Mouse (Mus musculus) lung, postnatal 0 days (tissue): ENCODE data around the gene Tmem108. TPM values are rescaled to one million over a fixed set of nuclear protein-coding genes. Genes with fewer than 3 reads are reported as not detected.

Experiments
- ATAC-seq: fragments of 200-750 bp; cut with Nextera tagmentation; 2 replicates; pipeline ENCODE4 v1.8.0; 2017; ENCODE audit warnings: moderate library complexity
- DNase-seq: peaks from one replicate; pipeline ENCODE4 v3.0.0-alpha.2; 2016; ENCODE audit warnings: low spot score
- H3K27ac ChIP-seq: fragments of 300-500 bp; sonication (generic); 2 replicates; pipeline ENCODE4 v1.5.1; 2014; ENCODE audit warnings: antibody characterized with exemption, mild to moderate bottlenecking, low read length, mixed read lengths
- H3K27me3 ChIP-seq: fragments of 300-500 bp; sonication (generic); replicated peaks from 2 replicates; pipeline ENCODE4 v1.6.1; 2014; ENCODE audit warnings: low read length, mixed read lengths; ENCODE audit not compliant: insufficient read depth
- H3K36me3 ChIP-seq: fragments of 300-500 bp; sonication (generic); 2 replicates; pipeline ENCODE4 v1.6.1; 2014; ENCODE audit warnings: low read length, mixed read lengths; ENCODE audit not compliant: insufficient read depth
- H3K4me1 ChIP-seq: fragments of 300-500 bp; sonication (generic); 2 replicates; pipeline ENCODE4 v1.6.1; 2014; ENCODE audit warnings: antibody characterized with exemption, low read depth, low read length, mixed read lengths; ENCODE audit not compliant: insufficient read depth
- H3K4me2 ChIP-seq: fragments of 300-500 bp; sonication (generic); replicated peaks from 2 replicates; pipeline ENCODE4 v1.6.1; 2014; ENCODE audit warnings: low read depth, mild to moderate bottlenecking, low read length, moderate library complexity, mixed read lengths
- H3K4me3 ChIP-seq: fragments of 300-500 bp; sonication (generic); 2 replicates; pipeline ENCODE4 v1.5.1; 2014; ENCODE audit warnings: low read depth, low read length
- H3K9ac ChIP-seq: fragments of 300-500 bp; sonication (generic); replicated peaks from 2 replicates; pipeline ENCODE4 v1.6.1; 2014; ENCODE audit warnings: low read depth, mild to moderate bottlenecking
- H3K9me3 ChIP-seq: fragments of 300-500 bp; sonication (generic); 2 replicates; pipeline ENCODE4 v1.6.1; 2016; ENCODE audit warnings: low read length, mixed read lengths
- CTCF ChIP-seq: IDR thresholded peaks from 2 replicates; pipeline ENCODE4 v1.5.1; 2016; ENCODE audit warnings: antibody characterized with exemption, mild to moderate bottlenecking
- EP300 ChIP-seq: IDR thresholded peaks from 2 replicates; pipeline ENCODE4 v1.6.1; 2016; ENCODE audit warnings: antibody characterized with exemption, mild to moderate bottlenecking, control low read depth
- WGBS: fragments of 180-500 bp; shearing (Covaris S2); extraction: QIAGEN DNeasy Blood & Tissue Kit; methylation state at CpG from one replicate; pipeline ENCODE4 v1.1.7; 2014; 5-methylcytosine and 5-hydroxymethylcytosine counted together
- polyA plus RNA-seq: library from polyadenylated mRNA; unstranded; fragments of >200 nt; fragmentation: Nextera tagmentation; extraction: Ambion mirVana; gene quantifications from 2 replicates; pipeline ENCODE4 v1.2.1, GENCODE M21; 2015

Tmem108 gene
- polyA plus RNA-seq, 1 experiment from 2014 or later = 7.3 TPM

DNA sequence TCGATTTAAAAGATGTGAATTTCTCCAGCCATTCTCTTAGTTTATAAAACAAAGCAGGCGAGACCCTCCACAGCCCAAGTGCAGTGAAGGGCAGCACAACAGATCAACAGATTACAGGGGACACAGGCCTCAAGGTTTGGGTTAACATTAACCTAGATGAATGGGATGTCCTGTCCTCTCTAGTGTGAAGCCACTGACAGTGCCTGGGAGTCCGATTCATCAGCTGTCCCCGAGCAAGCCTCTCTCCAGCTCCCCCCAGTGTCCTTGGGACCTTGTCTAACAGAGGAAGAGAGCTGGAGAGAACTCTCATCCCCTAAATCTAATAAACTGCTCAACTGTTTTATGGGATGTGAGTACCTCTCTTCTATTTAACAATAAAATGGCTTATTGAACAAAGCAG, 48.4 kb downstream of the Tmem108 start:
- TF ChIP-seq CTCF = no peak
- no peak for TF ChIP-seq EP300
- H3K4me2 ChIP-seq = no peak overlapping the region
- no peaks in the 10 kb centered on the region for H3K36me3 ChIP-seq
- 70% methylated on average over 4 of the region's 4 CpGs for WGBS
- no peaks in the 10 kb centered on the region for H3K27me3 ChIP-seq
- no peak for ATAC-seq
- DNase-seq = no peak
- no peak overlapping the region for H3K27ac ChIP-seq
- no peak overlapping the region for H3K9ac ChIP-seq
- no peaks in the 10 kb centered on the region for H3K9me3 ChIP-seq
- H3K4me1 ChIP-seq = no peaks in the 10 kb centered on the region; the same call in 1 of the 2 replicates
- H3K4me3 ChIP-seq = no peak overlapping the region

DNA sequence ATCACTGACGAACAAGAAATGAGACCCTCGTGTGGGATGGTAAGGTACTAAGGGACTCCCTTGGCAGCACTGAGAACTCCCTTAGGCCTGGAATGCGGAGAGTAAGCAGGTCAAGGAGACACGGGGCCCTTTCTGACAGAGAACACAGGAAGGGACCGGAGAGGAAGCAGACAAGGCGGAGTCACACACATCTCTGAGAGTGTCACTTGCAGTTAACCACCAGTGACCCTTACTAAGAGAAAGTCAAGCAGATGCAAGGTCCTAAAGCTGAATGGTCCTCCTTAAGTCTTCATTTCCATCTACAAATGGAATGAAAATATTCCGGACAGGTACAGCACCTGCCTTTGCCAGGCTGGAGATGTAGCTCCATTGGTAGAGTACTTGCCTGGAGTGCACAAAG, 48.9 kb downstream of the Tmem108 start:
- Histone ChIP-seq H3K9ac (no peak overlapping the region), H3K27me3 (no peaks in the 10 kb centered on the region), H3K4me3 (no peak overlapping the region), H3K4me1 (no peaks in the 10 kb centered on the region; the same call in 1 of the 2 replicates), H3K27ac (no peak overlapping the region), H3K4me2 (no peak overlapping the region), H3K36me3 (no peaks in the 10 kb centered on the region), H3K9me3 (no peaks in the 10 kb centered on the region)
- WGBS = 46% methylated on average over 7 of the region's 7 CpGs
- no peak for ATAC-seq
- DNase-seq = no peak
- TF ChIP-seq CTCF (no peak), EP300 (no peak)

GRCm38 (mm10) chr9:103709694-103710093, 51.9 kb downstream of the Tmem108 start:
- Histone ChIP-seq H3K4me1 (no peaks in the 10 kb centered on the region; the same call in 1 of the 2 replicates), H3K27ac (no peak overlapping the region), H3K36me3 (no peaks in the 10 kb centered on the region), H3K4me2 (no peak overlapping the region), H3K9me3 (no peaks in the 10 kb centered on the region), H3K9ac (no peak overlapping the region), H3K4me3 (no peak overlapping the region), H3K27me3 (no peaks in the 10 kb centered on the region)
- TF ChIP-seq EP300 (no peak), CTCF (no peak)
- WGBS = 32% methylated on average over 3 of the region's 3 CpGs
- no peak for ATAC-seq
- DNase-seq = peak; percentile 11

- DNase-seq = peak; percentile 27
- Histone ChIP-seq H3K4me2 (0 out of 2 replicates have a peak overlapping the region, but pooled peaks have one; percentile 12), H3K4me3 (no peak overlapping the region), H3K9me3 (no peaks in the 10 kb centered on the region), H3K4me1 (no peaks in the 10 kb centered on the region; the same call in 1 of the 2 replicates), H3K36me3 (no peaks in the 10 kb centered on the region), H3K27ac (peak overlapping the region; percentile 59), H3K9ac (no peak overlapping the region), H3K27me3 (no peaks in the 10 kb centered on the region)
- peak; percentile 77 for ATAC-seq
- 44% methylated on average over 16 of the region's 16 CpGs for WGBS
- TF ChIP-seq EP300 (no peak), CTCF (no peak; the same call in 1 of the 2 replicates)
These were observed 53.0 kb downstream of the Tmem108 start for GRCm38 (mm10) chr9:103708514-103709173.

GRCm38 (mm10) chr9:103707857-103708256, 53.8 kb downstream of the Tmem108 start:
- no peak overlapping the region for H3K4me3 ChIP-seq
- no peak overlapping the region for H3K9ac ChIP-seq
- DNase-seq (peak; percentile 38), ATAC-seq (peak; percentile 76)
- H3K9me3 ChIP-seq = no peaks in the 10 kb centered on the region
- no peak overlapping the region for H3K4me2 ChIP-seq
- no peaks in the 10 kb centered on the region; the same call in 1 of the 2 replicates for H3K4me1 ChIP-seq
- no peaks in the 10 kb centered on the region for H3K27me3 ChIP-seq
- no peaks in the 10 kb centered on the region for H3K36me3 ChIP-seq
- peak overlapping the region; percentile 59; the same call in 1 of the 2 replicates for H3K27ac ChIP-seq
- TF ChIP-seq EP300 = peak; percentile 51
- no peak for TF ChIP-seq CTCF

DNA sequence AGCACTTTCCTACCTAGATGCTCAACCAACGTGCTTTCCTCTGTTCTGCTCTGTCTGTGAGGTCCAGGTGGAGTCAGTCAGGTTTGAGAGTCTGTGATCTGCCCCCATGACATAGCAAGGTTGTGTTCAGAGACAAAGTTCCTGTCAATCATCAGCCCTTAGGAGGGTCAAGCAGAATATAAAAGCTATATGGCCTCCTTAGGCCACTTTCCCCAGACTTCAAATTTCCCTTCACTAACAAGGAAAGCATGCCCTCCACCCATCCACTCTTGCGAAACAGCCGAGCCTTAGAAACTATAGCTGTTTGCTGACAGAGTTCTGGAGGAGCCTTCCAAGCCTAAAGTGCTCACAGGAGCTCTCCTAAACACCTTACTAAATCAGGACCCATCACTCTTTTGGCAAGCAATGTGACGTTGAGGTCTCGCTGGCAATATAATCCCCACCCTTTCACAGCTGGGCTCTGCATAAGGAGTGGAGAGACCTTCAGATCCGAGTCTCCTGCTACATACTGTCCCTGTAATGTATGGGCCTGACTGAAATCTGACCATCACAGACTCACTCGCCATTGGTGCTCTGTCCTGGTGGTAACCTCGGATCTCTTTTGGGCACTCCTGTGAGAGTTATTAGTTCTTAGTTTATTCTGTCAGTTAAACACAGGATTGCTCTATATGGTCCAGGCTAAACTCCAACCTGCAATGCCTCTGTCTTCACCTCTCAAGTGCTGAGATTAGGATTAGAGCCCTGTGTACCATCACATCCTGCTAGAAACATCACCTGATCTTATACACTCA, 54.4 kb downstream of the Tmem108 start:
- 44% methylated on average over 8 of the region's 8 CpGs for WGBS
- Histone ChIP-seq H3K4me2 (no peak overlapping the region), H3K36me3 (no peaks in the 10 kb centered on the region), H3K9ac (no peak overlapping the region), H3K4me3 (no peak overlapping the region), H3K27me3 (no peaks in the 10 kb centered on the region), H3K4me1 (no peaks in the 10 kb centered on the region; the same call in 1 of the 2 replicates), H3K27ac (no peak overlapping the region), H3K9me3 (no peaks in the 10 kb centered on the region)
- ATAC-seq (peak; percentile 34; the same call in 1 of the 2 replicates), DNase-seq (peak; percentile 32)
- TF ChIP-seq EP300 = no peak
- TF ChIP-seq CTCF = no peak
